Mouse (Mus musculus) MEL (cell line): ENCODE results near the gene Hspbp1. TPM values are rescaled to one million over a fixed set of nuclear protein-coding genes. Genes with fewer than 3 reads are reported as not detected.

Experiments used
- DNase-seq: peaks from one replicate; pipeline ENCODE4 v3.0.0; 2011; ENCODE audit warnings: low read depth, low spot score
- H3K27ac ChIP-seq: 2 replicates; pipeline ENCODE4 v1.5.1; 2012; ENCODE audit warnings: low read depth, mild to moderate bottlenecking, control low read depth, low read length, moderate library complexity; ENCODE audit not compliant: control insufficient read depth
- H3K27me3 ChIP-seq, 2 experiments: fragments of 150-350 bp in 1 of 2; sonication (generic) in 1 of 2; 2 replicates each; pipeline ENCODE4 v1.6.1; 2012; ENCODE audit warnings: low read length in 2 of 2, mild to moderate bottlenecking in 2 of 2, improper control_type of control experiment in 1 of 2, moderate library complexity in 1 of 2; ENCODE audit not compliant: insufficient read depth in 2 of 2, control insufficient read depth in 1 of 2
- H3K36me3 ChIP-seq, 2 experiments: 2 replicates each; pipeline ENCODE4 v1.6.1; 2012 to 2014; ENCODE audit warnings: low read length in 2 of 2, improper control_type of control experiment in 1 of 2, inconsistent platforms in 1 of 2, mild to moderate bottlenecking in 1 of 2; ENCODE audit not compliant: insufficient read depth in 2 of 2, control insufficient read depth in 1 of 2
- H3K4me1 ChIP-seq, 2 experiments: fragments of 150-350 bp in 1 of 2; sonication (generic) in 1 of 2; 2 replicates each; pipeline ENCODE4 v1.6.1; 2012; ENCODE audit warnings: low read length in 2 of 2, improper control_type of control experiment in 1 of 2, mild to moderate bottlenecking in 1 of 2; ENCODE audit not compliant: insufficient read depth in 2 of 2, control insufficient read depth in 1 of 2
- H3K4me3 ChIP-seq, 2 experiments: fragments of 150-350 bp in 1 of 2; sonication (generic) in 1 of 2; 2 replicates each; pipeline ENCODE4 v1.5.1; 2012; ENCODE audit warnings: low read depth in 2 of 2, low read length in 2 of 2, mild to moderate bottlenecking in 2 of 2, moderate library complexity in 2 of 2, control low read depth in 1 of 2, improper control_type of control experiment in 1 of 2; ENCODE audit not compliant: control insufficient read depth in 1 of 2, insufficient read depth in 1 of 2
- H3K79me2 ChIP-seq: 2 replicates; pipeline ENCODE4 v1.6.1; 2012; ENCODE audit warnings: mild to moderate bottlenecking, low read length, moderate library complexity; ENCODE audit not compliant: control insufficient read depth, poor library complexity, insufficient read depth
- H3K9ac ChIP-seq: 2 replicates; pipeline ENCODE4 v1.6.1; 2012; ENCODE audit warnings: low read depth, mild to moderate bottlenecking, control low read depth, low read length, moderate library complexity; ENCODE audit not compliant: control insufficient read depth, poor library complexity, severe bottlenecking
- H3K9me3 ChIP-seq: fragments of 150-350 bp; sonication (generic); replicated peaks from 2 replicates; pipeline ENCODE4 v1.6.1; 2012; ENCODE audit warnings: mild to moderate bottlenecking, low read length, improper control_type of control experiment, moderate library complexity; ENCODE audit not compliant: insufficient read depth
- CHD1 ChIP-seq: IDR thresholded peaks from 2 replicates; pipeline ENCODE4 v1.6.1; 2012; ENCODE audit warnings: low read depth, mild to moderate bottlenecking, inconsistent platforms, low read length, improper control_type of control experiment
- ELF1 ChIP-seq: IDR thresholded peaks from 2 replicates; pipeline ENCODE4 v1.6.1; 2014; ENCODE audit warnings: low read depth, mild to moderate bottlenecking, inconsistent platforms, low read length, improper control_type of control experiment, moderate library complexity
- EP300 ChIP-seq, 2 experiments: IDR thresholded peaks; 2 replicates each; pipeline ENCODE4 v1.6.1; 2011; ENCODE audit warnings: improper control_type of control experiment in 2 of 2, low read length in 2 of 2, low read depth in 1 of 2, mild to moderate bottlenecking in 1 of 2
- JUND ChIP-seq: IDR thresholded peaks from 2 replicates; pipeline ENCODE4 v1.6.1; 2011; ENCODE audit warnings: low read depth, mild to moderate bottlenecking, improper control_type of control experiment, low read length
- KAT2A ChIP-seq: conservative IDR thresholded peaks from 2 replicates; pipeline ENCODE4 v1.6.1; 2012; ENCODE audit warnings: low read depth, low read length, improper control_type of control experiment, inconsistent platforms
- MAX ChIP-seq: IDR thresholded peaks from 2 replicates; pipeline ENCODE4 v1.6.1; 2011; ENCODE audit warnings: low read length, improper control_type of control experiment
- MYB ChIP-seq: IDR thresholded peaks from 2 replicates; pipeline ENCODE4 v1.6.1; 2011; ENCODE audit warnings: mild to moderate bottlenecking, low read depth, low read length, improper control_type of control experiment
- NRF1 ChIP-seq: IDR thresholded peaks from 2 replicates; pipeline ENCODE4 v1.6.1; 2014; ENCODE audit warnings: low read depth, mild to moderate bottlenecking, inconsistent platforms, low read length, improper control_type of control experiment, moderate library complexity; ENCODE audit not compliant: poor library complexity, insufficient read depth, severe bottlenecking
- POLR2A ChIP-seq, 2 experiments: IDR thresholded peaks; 2 replicates each; pipeline ENCODE4 v1.6.1; 2011 to 2012; ENCODE audit warnings: low read length in 2 of 2, mild to moderate bottlenecking in 2 of 2, control low read depth in 1 of 2, improper control_type of control experiment in 1 of 2, low read depth in 1 of 2, moderate library complexity in 1 of 2; ENCODE audit not compliant: control insufficient read depth in 1 of 2, insufficient read depth in 1 of 2, poor library complexity in 1 of 2
- POLR2AphosphoS2 ChIP-seq: IDR thresholded peaks from 2 replicates; pipeline ENCODE4 v1.6.1; 2011; ENCODE audit warnings: low read length, improper control_type of control experiment
- POLR2AphosphoS5 ChIP-seq: IDR thresholded peaks from 2 replicates; pipeline ENCODE4 v1.6.1; 2012; ENCODE audit warnings: low read depth, borderline replicate concordance, mild to moderate bottlenecking, inconsistent platforms, low read length, moderate library complexity, mixed read lengths
- SIN3A ChIP-seq: IDR thresholded peaks from 2 replicates; pipeline ENCODE4 v1.6.1; 2012; ENCODE audit warnings: low read length, improper control_type of control experiment, inconsistent platforms
- SMC3 ChIP-seq: IDR thresholded peaks from 2 replicates; pipeline ENCODE4 v1.6.1; 2011; ENCODE audit warnings: low read depth, low read length, improper control_type of control experiment
- TAL1 ChIP-seq: IDR thresholded peaks from 2 replicates; pipeline ENCODE4 v1.6.1; 2012; ENCODE audit warnings: mild to moderate bottlenecking, inconsistent platforms, low read length, moderate library complexity, mixed read lengths
- ZC3H11A ChIP-seq: IDR thresholded peaks from 2 replicates; pipeline ENCODE4 v1.6.1; 2012; ENCODE audit warnings: low read depth, mild to moderate bottlenecking, inconsistent platforms, low read length, improper control_type of control experiment
- ZMIZ1 ChIP-seq: IDR thresholded peaks from 2 replicates; pipeline ENCODE4 v1.6.1; 2012; ENCODE audit warnings: low read depth, mild to moderate bottlenecking, inconsistent platforms, low read length, improper control_type of control experiment, moderate library complexity
- polyA plus RNA-seq, 2 experiments: library from polyadenylated mRNA; stranded (reverse) in 1 of 2; unstranded in 1 of 2; fragments of >175 nt in 1 of 2; fragments of >200 nt in 1 of 2; gene quantifications; 2 replicates each; pipeline versions ENCODE4 v1.2.1 to v1.2.4; 2012; ENCODE audit warnings: low replicate concordance in 2 of 2, low read depth in 1 of 2; ENCODE audit not compliant: insufficient read length in 2 of 2, insufficient read depth in 1 of 2, missing spikeins in 1 of 2
- total RNA-seq: library from RNA; depleted of rRNA; stranded (reverse); fragments of 300-350 nt; gene quantifications from 2 replicates; pipeline ENCODE4 v1.2.3, GENCODE M21; 2012

Hspbp1 gene
- total and polyA plus RNA-seq, 3 experiments, result 101 to 111 TPM; not detected in 1

GRCm38 (mm10) chr7:4669156-4669555 is 15.7 kb downstream of the Hspbp1 start:
- DNase-seq, result no peak
- H3K4me1 ChIP-seq, result peaks cover 12 to 16% of the 10 kb centered on the region in 2 experiments
- no peak overlapping the region for H3K27ac ChIP-seq
- no peaks in the 10 kb centered on the region for H3K79me2 ChIP-seq
- peaks cover 6 to 15% of the 10 kb centered on the region in 2 experiments for H3K36me3 ChIP-seq
- no peak overlapping the region for H3K4me3 ChIP-seq
- no peaks in the 10 kb centered on the region for H3K9me3 ChIP-seq
- no peak for TF ChIP-seq MYB
- TF ChIP-seq JUND, result no peak
- no peak for TF ChIP-seq SMC3
- TF ChIP-seq POLR2AphosphoS5, result no peak
- TF ChIP-seq POLR2AphosphoS2, result no peak
- no peak for TF ChIP-seq SIN3A
- H3K27me3 ChIP-seq, result no peaks in the 10 kb centered on the region
- H3K9ac ChIP-seq, result no peak overlapping the region

GRCm38 (mm10) chr7:4668506-4668905 is 16.4 kb downstream of the Hspbp1 start:
- Histone ChIP-seq H3K4me1 (peaks cover 12 to 16% of the 10 kb centered on the region in 2 experiments), H3K27ac (no peak overlapping the region), H3K9me3 (no peaks in the 10 kb centered on the region), H3K4me3 (no peak overlapping the region), H3K27me3 (no peaks in the 10 kb centered on the region), H3K79me2 (no peaks in the 10 kb centered on the region), H3K36me3 (peaks cover 6 to 15% of the 10 kb centered on the region in 2 experiments), H3K9ac (no peak overlapping the region)
- TF ChIP-seq POLR2A (IDR thresholded peaks at IDR 0.05; ENCODE audit: control insufficient read depth in 1 of 2, insufficient read depth in 1 of 2, low read depth in 1 of 2, low read length in 2 of 2, poor library complexity in 1 of 2) (no peak), TAL1 (no peak), ZC3H11A (no peak), JUND (no peak), KAT2A (no peak), ELF1 (no peak)
- no peak for DNase-seq

GRCm38 (mm10) chr7:4666871-4667270 is 18.0 kb downstream of the Hspbp1 start:
- H3K27ac ChIP-seq, result no peak overlapping the region
- H3K36me3 ChIP-seq, result peaks cover 6 to 15% of the 10 kb centered on the region in 2 experiments
- peaks cover 12 to 16% of the 10 kb centered on the region in 2 experiments for H3K4me1 ChIP-seq
- TF ChIP-seq ELF1 (no peak), NRF1 (no peak), TAL1 (no peak), ZMIZ1 (no peak), MAX (no peak), EP300 (IDR thresholded peaks at IDR 0.05; ENCODE audit: low read depth in 1 of 2, low read length in 2 of 2) (no peak), CHD1 (no peak), POLR2AphosphoS5 (no peak)
- H3K9me3 ChIP-seq, result no peaks in the 10 kb centered on the region
- H3K27me3 ChIP-seq, result no peaks in the 10 kb centered on the region
- DNase-seq, result no peak
- no peaks in the 10 kb centered on the region for H3K79me2 ChIP-seq
- H3K9ac ChIP-seq, result no peak overlapping the region
- H3K4me3 ChIP-seq, result no peak overlapping the region
